Mouse (Mus musculus): ENCODE measurements at regions not wholly inside any gene's neighbourhood (a gene's known extent, or its start where the extent isn't known, plus 50 kb on each side); places are given as distances from the start of the nearest gene placed in this dataset.
"Not testable (repeated sequence)": the region's sequence is repeated elsewhere in the genome, so short reads cannot be mapped to it uniquely, and the experiment has no call there.

DNA sequence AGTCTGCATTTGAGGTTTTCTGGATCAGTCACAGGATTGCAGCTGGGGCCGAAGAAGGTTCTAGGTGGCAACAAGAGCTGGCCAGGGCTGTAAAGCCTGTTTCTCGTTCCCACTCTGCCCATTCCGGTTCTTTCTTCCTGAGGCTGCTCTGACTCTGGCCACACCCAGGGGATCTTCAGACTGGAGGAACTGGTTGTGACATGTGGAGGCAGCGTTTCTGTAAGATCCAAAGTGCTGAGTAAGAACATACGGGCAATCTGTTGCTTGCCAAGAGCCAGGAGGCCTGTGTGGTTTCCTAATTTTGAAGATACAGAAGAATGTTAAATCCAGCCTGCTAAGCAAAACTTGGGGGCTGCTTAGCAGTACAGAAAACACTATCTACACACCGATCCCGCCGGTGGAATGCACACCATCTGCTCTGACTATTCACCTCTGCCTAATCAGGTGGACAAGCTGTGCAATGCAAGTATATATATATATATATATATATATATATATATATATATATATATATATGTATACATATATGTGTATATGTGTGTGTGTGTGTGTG lies 99.3 kb upstream of the Bmp2k start:
- DNase-seq (ENCODE audit: inconsistent ontology term): no peak

GRCm38 (mm10) chr5:96898695-96899094 lies 98.8 kb upstream of the Bmp2k start:
- DNase-seq (ENCODE audit: inconsistent ontology term): no peak

- peak; percentile 93 for DNase-seq (ENCODE audit: inconsistent ontology term)
These were observed 91.8 kb upstream of the Bmp2k start for GRCm38 (mm10) chr5:96905572-96906271.

DNA sequence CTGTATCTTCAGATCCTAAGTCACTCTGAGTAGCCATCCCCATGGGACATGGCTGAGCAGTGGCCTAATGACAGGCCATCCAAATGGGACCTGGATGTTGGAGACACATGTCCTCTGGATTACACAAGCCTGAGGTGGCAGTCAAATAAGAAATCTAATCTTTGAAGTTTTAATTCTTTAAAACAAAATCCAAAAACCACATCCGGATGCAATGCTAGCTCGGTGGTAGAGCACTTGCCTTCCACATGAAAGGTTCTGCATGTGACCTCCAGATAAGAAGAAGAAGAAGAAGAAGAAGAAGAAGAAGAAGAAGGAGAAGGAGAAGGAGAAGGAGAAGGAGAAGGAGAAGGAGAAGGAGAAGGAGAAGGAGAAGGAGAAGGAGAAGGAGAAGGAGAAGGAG lies 89.1 kb upstream of the Bmp2k start:
- DNase-seq (ENCODE audit: inconsistent ontology term): not testable (repeated sequence)

DNA sequence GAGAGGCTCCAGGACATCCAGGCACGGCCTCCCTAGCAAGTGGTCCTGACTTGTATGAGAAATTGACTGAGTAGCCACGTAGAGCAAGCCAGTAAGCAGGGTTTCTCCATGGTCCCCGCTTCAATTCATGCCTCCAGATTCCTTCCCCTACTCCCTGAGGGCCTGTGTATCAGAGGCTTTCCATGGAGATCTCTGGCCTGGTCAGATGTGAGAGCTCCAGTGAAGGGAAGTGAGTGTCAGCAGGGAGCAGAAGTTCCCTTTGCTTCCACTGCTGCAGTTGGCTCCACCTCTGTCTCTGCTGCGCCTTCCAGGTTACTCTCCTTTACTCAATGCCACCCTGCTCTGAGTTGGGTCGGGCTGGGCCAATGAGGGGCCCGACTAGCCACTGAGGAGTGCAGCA lies 88.3 kb upstream of the Bmp2k start:
- no peak for DNase-seq (ENCODE audit: inconsistent ontology term)

- peak; percentile 24 for DNase-seq (ENCODE audit: inconsistent ontology term)
These were observed 85.8 kb upstream of the Bmp2k start for GRCm38 (mm10) chr5:96911550-96912253.

DNA sequence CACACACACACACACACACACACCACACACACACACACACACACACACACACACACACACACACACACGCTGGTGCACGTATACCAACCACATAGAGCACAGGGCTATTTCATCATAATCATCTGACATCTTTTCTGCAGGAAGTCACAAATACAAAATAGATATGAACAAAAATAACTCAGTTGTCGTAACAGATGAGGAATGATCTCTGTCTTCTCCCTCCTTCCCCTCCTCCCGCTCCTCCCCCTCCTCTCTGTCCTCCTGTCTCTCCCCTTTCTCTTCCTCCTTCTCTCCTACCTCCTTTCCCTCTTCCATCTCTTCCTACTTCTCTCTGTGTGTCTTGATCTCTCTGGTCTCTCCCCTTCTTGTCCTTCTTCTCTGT lies 85.2 kb upstream of the Bmp2k start:
- no peak for DNase-seq (ENCODE audit: inconsistent ontology term)

GRCm38 (mm10) chr5:96912781-96913180 lies 84.7 kb upstream of the Bmp2k start:
- no peak for DNase-seq (ENCODE audit: inconsistent ontology term)

GRCm38 (mm10) chr5:96913711-96914110 lies 83.8 kb upstream of the Bmp2k start:
- DNase-seq (ENCODE audit: inconsistent ontology term): peak; percentile 35

- no peak for DNase-seq (ENCODE audit: inconsistent ontology term)
These were observed 82.6 kb upstream of the Bmp2k start for GRCm38 (mm10) chr5:96914696-96915404.

GRCm38 (mm10) chr5:96916897-96917296 lies 80.6 kb upstream of the Bmp2k start:
- peak; percentile 62 for DNase-seq (ENCODE audit: inconsistent ontology term)

GRCm38 (mm10) chr5:96917596-96918258 lies 79.8 kb upstream of the Bmp2k start:
- peak; percentile 80 for DNase-seq (ENCODE audit: inconsistent ontology term)

- no peak for DNase-seq (ENCODE audit: inconsistent ontology term)
These were observed 78.3 kb upstream of the Bmp2k start for GRCm38 (mm10) chr5:96919149-96919548.

DNA sequence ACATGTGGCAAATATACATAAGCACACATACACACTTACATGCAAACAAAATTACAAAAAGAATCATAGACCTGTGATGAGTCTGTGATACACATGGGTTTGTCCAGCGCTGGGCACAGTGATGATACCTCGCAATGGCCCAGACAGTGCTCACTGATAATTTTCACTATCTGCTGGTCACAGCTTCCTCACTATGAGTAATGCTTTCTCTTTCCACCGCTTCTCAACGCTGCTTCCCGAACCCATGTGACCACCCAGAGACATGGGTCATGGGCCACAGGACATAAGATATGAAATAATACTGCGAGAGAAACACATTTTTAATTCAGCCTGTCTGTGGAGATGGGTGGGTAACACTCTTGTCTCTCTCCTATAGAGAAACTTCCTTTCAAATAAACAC lies 76.5 kb upstream of the Bmp2k start:
- DNase-seq (ENCODE audit: inconsistent ontology term): no peak

GRCm38 (mm10) chr5:96921511-96921910 lies 76.0 kb upstream of the Bmp2k start:
- no peak for DNase-seq (ENCODE audit: inconsistent ontology term)

DNA sequence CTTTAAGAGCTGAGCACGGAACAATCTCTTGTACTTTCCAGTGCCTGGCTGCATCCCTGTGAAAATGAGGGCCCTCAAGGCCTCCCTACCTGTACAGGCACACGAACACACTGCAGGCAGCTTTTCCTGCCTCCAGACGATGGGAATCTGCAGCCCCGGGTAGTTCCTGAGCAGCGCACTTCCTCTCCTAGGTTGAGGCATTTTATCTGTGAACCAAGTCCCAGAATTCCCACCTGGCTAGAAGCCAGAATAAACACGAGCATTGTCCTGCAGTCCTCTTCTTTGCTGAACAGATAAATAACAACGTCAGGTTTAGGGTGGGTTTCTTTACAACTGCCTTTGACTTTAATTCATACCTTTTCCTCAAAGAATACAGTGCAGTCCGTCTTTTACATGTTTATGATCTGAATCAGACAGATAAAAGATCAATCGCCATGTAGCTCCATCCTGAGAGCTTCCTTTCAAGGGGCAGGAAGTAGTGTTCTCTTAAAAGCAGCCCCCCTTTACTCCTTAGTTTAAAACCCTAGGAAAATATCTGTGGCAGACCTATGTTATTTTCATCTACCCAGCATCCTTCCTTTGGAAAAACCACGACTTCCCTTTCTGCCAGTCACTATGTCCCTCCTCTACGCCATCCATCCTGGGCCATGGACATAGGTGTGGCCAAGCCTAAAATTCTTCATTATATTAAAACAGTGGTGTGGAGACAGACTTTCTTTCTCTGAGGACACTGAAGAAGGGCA lies 75.3 kb upstream of the Bmp2k start:
- DNase-seq (ENCODE audit: inconsistent ontology term): no peak

DNA sequence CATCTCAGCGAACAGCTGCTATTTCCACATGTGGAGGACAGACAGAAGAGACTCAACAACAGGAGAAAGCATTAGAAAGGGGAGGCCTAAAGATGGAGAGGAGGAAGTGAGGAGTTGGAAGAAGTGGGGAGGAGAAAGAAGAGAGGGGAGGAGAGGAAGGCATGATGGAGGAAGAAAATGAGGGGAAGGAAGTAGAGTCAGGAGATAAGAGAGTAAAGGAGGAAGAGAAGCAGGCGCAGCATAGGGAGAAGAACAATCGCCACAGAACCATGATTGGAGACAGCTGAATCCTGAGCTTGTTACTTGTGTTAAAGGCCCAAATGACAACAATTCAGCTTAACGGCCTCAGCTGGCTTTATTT lies 74.8 kb upstream of the Bmp2k start:
- DNase-seq (ENCODE audit: inconsistent ontology term): no peak

DNA sequence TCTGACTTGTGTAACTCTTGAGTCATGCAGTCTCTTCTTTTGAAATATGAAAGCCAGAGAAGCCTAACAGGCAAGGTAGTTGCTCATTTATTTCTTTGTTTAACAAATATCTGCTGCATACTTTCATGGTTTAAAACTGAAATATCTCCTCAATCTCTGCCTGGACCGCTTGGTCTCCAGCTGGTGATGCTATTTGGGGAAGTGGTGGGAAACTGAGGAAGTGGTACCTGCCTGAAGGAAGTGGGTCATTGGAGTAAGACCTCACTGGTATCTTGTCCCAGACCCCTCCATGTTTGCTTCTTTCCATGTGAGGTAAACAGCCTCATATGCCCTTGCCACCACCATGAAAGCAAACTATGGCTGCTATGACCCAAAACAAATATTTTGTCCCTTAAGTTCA lies 74.0 kb upstream of the Bmp2k start:
- DNase-seq (ENCODE audit: inconsistent ontology term): no peak

- DNase-seq (ENCODE audit: inconsistent ontology term): no peak
These were observed 72.6 kb upstream of the Bmp2k start for GRCm38 (mm10) chr5:96924736-96925429.

DNA sequence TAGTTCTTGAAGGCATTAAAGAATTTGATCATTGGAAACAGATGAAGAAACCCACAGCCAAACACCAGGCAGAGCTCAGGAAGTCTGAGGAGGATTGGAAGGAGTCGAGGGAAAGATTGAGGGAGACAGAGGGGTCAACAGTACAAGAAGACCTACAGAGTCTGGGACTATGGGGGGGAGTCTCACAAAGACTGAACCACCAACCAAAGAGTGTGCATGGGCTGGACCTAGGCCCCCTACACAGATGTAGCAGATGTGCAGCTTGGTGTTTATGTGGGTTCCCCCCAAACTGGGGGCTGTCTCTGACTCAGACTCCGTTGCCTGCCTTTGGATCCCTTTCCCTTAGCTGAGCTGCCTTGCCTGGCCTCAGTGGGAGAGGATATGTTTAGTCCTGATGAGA lies 71.5 kb upstream of the Bmp2k start:
- no peak for DNase-seq (ENCODE audit: inconsistent ontology term)

DNA sequence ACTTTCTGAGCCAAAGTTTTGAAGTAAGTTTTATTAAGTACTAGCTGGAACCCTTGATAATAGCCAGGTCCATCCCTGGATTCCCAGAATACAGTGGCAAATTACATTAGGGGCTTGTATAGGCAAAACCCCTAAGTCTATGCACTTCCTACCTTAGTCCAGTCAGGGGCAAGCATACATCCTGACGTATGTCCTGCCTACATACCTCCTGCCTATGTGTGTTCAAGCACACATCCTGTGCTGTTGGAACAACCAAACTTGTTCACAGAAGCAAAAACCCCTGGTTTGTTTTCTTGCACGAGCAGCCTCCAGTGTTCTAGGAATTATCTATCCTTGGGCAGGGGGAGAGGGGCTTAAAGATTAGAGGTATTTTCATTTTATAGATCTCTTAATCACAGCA lies 66.4 kb upstream of the Bmp2k start:
- no peak for DNase-seq (ENCODE audit: inconsistent ontology term)
